ENCODE assay signal across 29 mouse cellular contexts in the genomic region with DNA sequence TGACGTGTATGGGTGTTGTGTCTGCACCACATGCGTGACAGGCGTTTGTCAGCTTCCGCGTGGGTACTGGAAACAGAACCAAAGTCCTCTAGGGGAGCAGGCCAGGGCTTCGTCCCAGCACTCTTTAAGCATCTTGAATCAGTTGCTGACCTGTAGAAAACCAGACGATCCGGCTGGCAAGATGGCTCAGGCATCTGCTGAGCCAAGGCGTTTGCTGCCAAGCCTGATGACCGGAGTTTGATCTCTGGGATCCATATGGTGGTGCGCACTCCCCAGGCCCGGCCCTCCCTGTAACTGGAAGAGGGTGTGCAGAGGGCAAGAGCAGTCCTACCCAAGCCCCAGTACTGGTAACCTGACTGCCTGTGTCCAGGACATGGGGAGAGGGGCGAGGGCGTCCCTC. TPM values are rescaled to one million over a fixed set of nuclear protein-coding genes. Genes with fewer than 3 reads are reported as not detected.
A peak's percentile ranks its signal among the peaks of the same experiment; 100 is the strongest.
DNase-seq lines count a peak whose midpoint lies in the region; ATAC-seq and TF ChIP-seq lines count a peak whose summit lies in the region.
"Had no signal": no experiment of that assay in that cellular context is flagged by ENCODE, and none has a peak within 500 bp of the region (broad histone marks: within the 10 kb centered on the region; RNA-seq: fewer than 3 reads in every experiment).

No protein-coding gene starts in this region.

- TF ChIP-seq CTCF in intestine, postnatal 0 days (IDR thresholded peaks at IDR 0.05; ENCODE audit: low read depth), result no peak

- peak; percentile 72 to 81 for DNase-seq in cerebellum, postnatal 10 days
- no peak for DNase-seq in cerebellum, adult 8-10 months
- peak; percentile 42 for DNase-seq in brain, adult 2 months (ENCODE audit: low read depth, low spot score)
- no peak for DNase-seq in right cerebral cortex, postnatal 10 days (ENCODE audit: low spot score in 2 of 2)
- DNase-seq in urinary bladder, postnatal 4 days (ENCODE audit: low spot score in 2 of 2), result no peak
- DNase-seq: adrenal gland, adult 8-10 months; forebrain, postnatal 0 days; gastrocnemius, postnatal 10 days; heart, postnatal 14 days; kidney, postnatal 14 days; lung, embryonic 14.5 days; lung, postnatal 14 days; right cerebral cortex, postnatal 14 days; thymus, postnatal 4 days had no signal

- peaks cover 4% of the 10 kb centered on the region; the same call in 1 of the 2 replicates for H3K4me1 ChIP-seq in intestine, embryonic 16.5 days (ENCODE audit: control insufficient read depth, insufficient read depth, low read length)
- no peaks in the 10 kb centered on the region for H3K4me1 ChIP-seq in intestine, postnatal 0 days (replicated peaks; ENCODE audit: control insufficient read depth, insufficient read depth, low read length)
- peaks cover 36% of the 10 kb centered on the region for H3K4me1 ChIP-seq in limb, embryonic 13.5 days

- H3K27ac ChIP-seq in intestine, embryonic 16.5 days (ENCODE audit: low read length), result no peak overlapping the region
- H3K27ac ChIP-seq in intestine, postnatal 0 days (ENCODE audit: low read depth, low read length), result no peak overlapping the region
- H3K27ac ChIP-seq in limb, embryonic 13.5 days, result peak overlapping the region; percentile 11; the same call in 1 of the 2 replicates
- H3K27ac ChIP-seq: embryonic facial prominence, embryonic 15.5 days; forebrain, embryonic 12.5 days; intestine, embryonic 15.5 days; liver, embryonic 15.5 days; neural tube, embryonic 13.5 days had no signal

- 82% methylated on average over 14 of the region's 14 CpGs for WGBS in intestine, embryonic 16.5 days
- 83% methylated on average over 14 of the region's 14 CpGs for WGBS in intestine, postnatal 0 days
- 69% methylated on average over 14 of the region's 14 CpGs for WGBS in limb, embryonic 13.5 days

- H3K36me3 ChIP-seq in intestine, embryonic 16.5 days (ENCODE audit: control insufficient read depth, insufficient read depth, low read length), result no peaks in the 10 kb centered on the region
- H3K36me3 ChIP-seq in intestine, postnatal 0 days (ENCODE audit: control insufficient read depth, insufficient read depth), result no peaks in the 10 kb centered on the region
- no peaks in the 10 kb centered on the region for H3K36me3 ChIP-seq in limb, embryonic 13.5 days
- H3K36me3 ChIP-seq: embryonic facial prominence, embryonic 15.5 days; forebrain, embryonic 12.5 days; hindbrain, embryonic 10.5 days; intestine, embryonic 15.5 days; liver, embryonic 15.5 days; neural tube, embryonic 13.5 days had no signal

- no peaks in the 10 kb centered on the region for H3K9me3 ChIP-seq in intestine, embryonic 16.5 days (ENCODE audit: control insufficient read depth, low read length)
- H3K9me3 ChIP-seq in intestine, postnatal 0 days (ENCODE audit: control insufficient read depth), result no peaks in the 10 kb centered on the region
- H3K9me3 ChIP-seq in limb, embryonic 13.5 days, result no peaks in the 10 kb centered on the region
- H3K9me3 ChIP-seq: embryonic facial prominence, embryonic 15.5 days; forebrain, embryonic 12.5 days; hindbrain, embryonic 10.5 days; intestine, embryonic 15.5 days; liver, embryonic 15.5 days; neural tube, embryonic 13.5 days had no signal

- no peak for ATAC-seq in intestine, embryonic 16.5 days
- no peak for ATAC-seq in intestine, postnatal 0 days
- ATAC-seq in limb, embryonic 13.5 days (ENCODE audit: low FRiP score, low read depth), result no peak
- ATAC-seq: activated CD4-positive, CD25-positive, alpha-beta regulatory T cell, adult 4 months; CD4-positive, CD25-positive, alpha-beta regulatory T cell, adult 4 months; forebrain, postnatal 0 days; hindbrain, embryonic 16.5 days; intestine, embryonic 15.5 days; midbrain, embryonic 16.5 days had no signal

- H3K4me3 ChIP-seq in intestine, embryonic 16.5 days (ENCODE audit: low read length), result no peak overlapping the region
- no peak overlapping the region for H3K4me3 ChIP-seq in intestine, postnatal 0 days (ENCODE audit: low read depth, low read length)
- H3K4me3 ChIP-seq in limb, embryonic 13.5 days, result no peak overlapping the region
- H3K4me3 ChIP-seq: embryonic facial prominence, embryonic 15.5 days; forebrain, embryonic 12.5 days; hindbrain, embryonic 10.5 days; intestine, embryonic 15.5 days; liver, embryonic 15.5 days; neural tube, embryonic 13.5 days had no signal

- 0 out of 2 replicates have a peak overlapping the region, but pooled peaks have one; percentile 29 for H3K9ac ChIP-seq in intestine, embryonic 16.5 days (ENCODE audit: low read depth, low read length)
- no peak overlapping the region for H3K9ac ChIP-seq in intestine, postnatal 0 days (ENCODE audit: low read depth, low read length)
- no peak overlapping the region for H3K9ac ChIP-seq in limb, embryonic 13.5 days
- H3K9ac ChIP-seq: embryonic facial prominence, embryonic 15.5 days; forebrain, embryonic 12.5 days; forebrain, postnatal 0 days; intestine, embryonic 15.5 days; liver, embryonic 15.5 days; lung, embryonic 14.5 days; neural tube, embryonic 13.5 days had no signal

- H3K27me3 ChIP-seq in intestine, embryonic 16.5 days (replicated peaks; ENCODE audit: control insufficient read depth, insufficient read depth, low read length), result no peaks in the 10 kb centered on the region
- H3K27me3 ChIP-seq in intestine, postnatal 0 days (replicated peaks; ENCODE audit: control insufficient read depth, insufficient read depth, low read length), result no peaks in the 10 kb centered on the region
- H3K27me3 ChIP-seq in limb, embryonic 13.5 days, result no peaks in the 10 kb centered on the region
- H3K27me3 ChIP-seq: embryonic facial prominence, embryonic 15.5 days; forebrain, embryonic 12.5 days; intestine, embryonic 15.5 days; liver, embryonic 15.5 days; neural tube, embryonic 13.5 days had no signal

- no peak overlapping the region for H3K4me2 ChIP-seq in intestine, embryonic 16.5 days (ENCODE audit: low read depth, low read length)
- no peak overlapping the region for H3K4me2 ChIP-seq in intestine, postnatal 0 days (replicated peaks; ENCODE audit: low read depth)
- H3K4me2 ChIP-seq in limb, embryonic 13.5 days (replicated peaks), result no peak overlapping the region
- H3K4me2 ChIP-seq: embryonic facial prominence, embryonic 15.5 days; forebrain, embryonic 12.5 days; intestine, embryonic 15.5 days; liver, embryonic 15.5 days; lung, embryonic 14.5 days; neural tube, embryonic 13.5 days had no signal

RNA-seq across cellular contexts. Expression of gene Ttc21a, which starts 4.5 kb away (rescaled TPM):
- polyA plus RNA-seq in intestine, embryonic 16.5 days (2015; fragmentation: Nextera tagmentation; extraction: Ambion mirVana), result 0.04 TPM in 1 of 2 replicates, not detected in the other
- not detected in 2 replicates for polyA plus RNA-seq in intestine, postnatal 0 days (2015; fragmentation: Nextera tagmentation; extraction: Ambion mirVana)
- polyA plus RNA-seq in limb, embryonic 13.5 days (2015; fragmentation: Nextera tagmentation; extraction: Ambion mirVana), result 0.18 and 0.20 TPM in 2 replicates
- polyA plus RNA-seq: activated CD4-positive, CD25-positive, alpha-beta regulatory T cell, adult 4 months; liver, adult 2 months; small intestine, adult 2 months had no signal

RNA-seq across cellular contexts. Expression of gene Gorasp1, which starts 4.5 kb away (rescaled TPM):
- polyA plus RNA-seq in intestine, embryonic 16.5 days (2015; fragmentation: Nextera tagmentation; extraction: Ambion mirVana), result 39.3 and 39.5 TPM in 2 replicates
- 14.4 and 16.4 TPM in 2 replicates for polyA plus RNA-seq in intestine, postnatal 0 days (2015; fragmentation: Nextera tagmentation; extraction: Ambion mirVana)
- 29.5 and 31.5 TPM in 2 replicates for polyA plus RNA-seq in limb, embryonic 13.5 days (2015; fragmentation: Nextera tagmentation; extraction: Ambion mirVana)

RNA-seq across cellular contexts. Expression of gene Csrnp1, which starts 42.6 kb away (rescaled TPM):
- polyA plus RNA-seq in intestine, embryonic 16.5 days (2015; fragmentation: Nextera tagmentation; extraction: Ambion mirVana), result 5.0 and 5.1 TPM in 2 replicates
- polyA plus RNA-seq in intestine, postnatal 0 days (2015; fragmentation: Nextera tagmentation; extraction: Ambion mirVana), result 3.8 and 4.2 TPM in 2 replicates
- polyA plus RNA-seq in limb, embryonic 13.5 days (2015; fragmentation: Nextera tagmentation; extraction: Ambion mirVana), result 4.5 and 6.4 TPM in 2 replicates

RNA-seq across cellular contexts. Expression of gene Wdr48, which starts 47.2 kb away (rescaled TPM):
- polyA plus RNA-seq in intestine, embryonic 16.5 days (2015; fragmentation: Nextera tagmentation; extraction: Ambion mirVana), result 34.0 and 36.7 TPM in 2 replicates
- 14.3 and 16.5 TPM in 2 replicates for polyA plus RNA-seq in intestine, postnatal 0 days (2015; fragmentation: Nextera tagmentation; extraction: Ambion mirVana)
- polyA plus RNA-seq in limb, embryonic 13.5 days (2015; fragmentation: Nextera tagmentation; extraction: Ambion mirVana), result 51.5 and 60.3 TPM in 2 replicates

Comparison
In these comparisons a context has a peak if more than half of its experiments do, and no peak if none do; other contexts are left out.
1. DNase-seq: peak in cerebellum, postnatal 10 days (2 of 2) and brain, adult 2 months (single experiment); none in cerebellum, adult 8-10 months (single experiment), right cerebral cortex, postnatal 10 days (0 of 2) and urinary bladder, postnatal 4 days (0 of 2).